Mouse (Mus musculus) intestine, embryonic 16.5 days (tissue): ENCODE measurements at regions not wholly inside any gene's neighbourhood (a gene's known extent, or its start where the extent isn't known, plus 50 kb on each side); places are given as distances from the start of the nearest gene placed in this dataset.

Source experiments
- ATAC-seq: fragments of 200-750 bp; cut with Nextera tagmentation; 2 replicates; pipeline ENCODE4 v1.8.0; 2017; ENCODE audit warnings: moderate TSS enrichment, moderate library complexity
- H3K27ac ChIP-seq: fragments of 300-500 bp; sonication (generic); 2 replicates; pipeline ENCODE4 v1.5.1; 2014; ENCODE audit warnings: mild to moderate bottlenecking, low read length
- H3K27me3 ChIP-seq: fragments of 300-500 bp; sonication (generic); replicated peaks from 2 replicates; pipeline ENCODE4 v1.6.1; 2014; ENCODE audit warnings: low read length, control low read depth, mixed read lengths; ENCODE audit not compliant: control insufficient read depth, insufficient read depth
- H3K36me3 ChIP-seq: fragments of 300-500 bp; sonication (generic); 2 replicates; pipeline ENCODE4 v1.6.1; 2014; ENCODE audit warnings: low read length, control low read depth; ENCODE audit not compliant: control insufficient read depth, insufficient read depth
- H3K4me1 ChIP-seq: fragments of 300-500 bp; sonication (generic); 2 replicates; pipeline ENCODE4 v1.6.1; 2014; ENCODE audit warnings: low read length, control low read depth, mixed read lengths; ENCODE audit not compliant: control insufficient read depth, insufficient read depth
- H3K4me2 ChIP-seq: fragments of 300-500 bp; sonication (generic); 2 replicates; pipeline ENCODE4 v1.6.1; 2014; ENCODE audit warnings: low read depth, low read length, control low read depth
- H3K4me3 ChIP-seq: fragments of 300-500 bp; sonication (generic); 2 replicates; pipeline ENCODE4 v1.5.1; 2014; ENCODE audit warnings: mild to moderate bottlenecking, low read length
- H3K9ac ChIP-seq: fragments of 300-500 bp; sonication (generic); 2 replicates; pipeline ENCODE4 v1.6.1; 2014; ENCODE audit warnings: low read depth, low read length
- H3K9me3 ChIP-seq: fragments of 300-500 bp; sonication (generic); 2 replicates; pipeline ENCODE4 v1.6.1; 2016; ENCODE audit warnings: low read length, control low read depth; ENCODE audit not compliant: control insufficient read depth
- WGBS: fragments of 180-500 bp; shearing (Covaris S2); extraction: QIAGEN DNeasy Blood & Tissue Kit; methylation state at CpG from one replicate; pipeline ENCODE4 v1.1.7; 2014; 5-methylcytosine and 5-hydroxymethylcytosine counted together

DNA sequence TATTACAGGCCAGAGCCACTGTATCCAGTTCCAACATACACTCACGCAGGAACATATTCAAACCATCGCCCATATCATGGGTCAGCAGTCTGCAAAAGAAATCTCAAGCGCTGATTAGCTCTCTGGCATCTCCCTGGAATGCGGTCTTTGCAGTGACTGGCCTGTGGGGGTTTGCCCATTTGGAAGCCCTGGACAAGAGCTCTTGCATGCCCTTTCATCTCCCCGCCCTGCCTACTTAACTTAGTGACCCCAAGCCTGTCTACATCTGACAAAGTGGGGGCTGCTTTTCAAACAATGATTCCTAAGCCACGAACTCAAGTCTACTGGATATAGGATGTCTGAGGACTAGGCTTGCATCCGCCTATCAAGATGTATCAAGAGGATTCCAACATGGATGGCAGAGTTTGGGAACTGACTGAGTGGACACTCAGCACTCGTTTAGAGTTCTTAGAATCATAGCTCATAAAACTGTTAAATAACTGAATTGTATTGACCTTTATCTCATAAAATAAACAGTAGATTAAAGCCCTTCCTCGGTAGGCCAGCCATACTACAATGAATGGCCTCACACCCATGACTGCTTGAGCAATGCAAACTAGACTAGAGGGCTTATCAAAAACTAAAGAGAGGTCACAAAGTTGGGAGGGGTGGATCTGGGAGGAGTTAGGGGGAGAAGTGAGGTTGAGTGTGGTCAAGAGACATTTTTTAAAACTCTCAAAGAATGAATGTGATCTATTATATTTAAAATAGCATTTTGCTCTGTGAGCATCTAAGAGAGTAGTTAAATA lies 97.4 kb upstream of the Zfp827 start:
- Histone ChIP-seq H3K27me3 (no peaks in the 10 kb centered on the region), H3K4me1 (no peaks in the 10 kb centered on the region), H3K4me2 (no peak overlapping the region), H3K9ac (no peak overlapping the region), H3K27ac (no peak overlapping the region), H3K4me3 (no peak overlapping the region), H3K36me3 (no peaks in the 10 kb centered on the region), H3K9me3 (no peaks in the 10 kb centered on the region)
- WGBS = 71% methylated on average over 9 of the region's 9 CpGs
- ATAC-seq = no peak

DNA sequence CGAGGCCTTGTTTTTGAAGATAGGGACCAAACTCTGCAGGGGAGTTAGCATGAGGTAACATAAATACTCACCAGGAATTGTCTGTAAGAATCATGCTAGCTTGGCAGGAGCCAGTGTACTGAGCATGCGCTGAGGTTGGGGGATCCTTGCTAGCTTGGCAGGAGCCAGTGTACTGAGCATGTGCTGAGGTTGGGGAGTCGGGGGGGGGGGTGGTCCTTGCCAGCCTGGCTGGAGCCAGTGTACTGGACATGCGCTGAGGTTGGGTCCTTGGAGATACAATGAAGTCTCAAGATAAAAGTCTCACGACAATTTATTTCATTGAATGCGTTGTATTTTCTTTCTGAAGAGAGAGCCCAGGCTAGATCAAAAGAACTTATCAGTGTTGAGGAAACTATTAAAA lies 96.2 kb upstream of the Zfp827 start:
- Histone ChIP-seq H3K4me2 (no peak overlapping the region), H3K4me1 (no peaks in the 10 kb centered on the region), H3K9ac (no peak overlapping the region), H3K27me3 (no peaks in the 10 kb centered on the region), H3K36me3 (no peaks in the 10 kb centered on the region), H3K4me3 (no peak overlapping the region), H3K9me3 (no peaks in the 10 kb centered on the region), H3K27ac (no peak overlapping the region)
- WGBS = 86% methylated on average over 6 of the region's 6 CpGs
- no peak for ATAC-seq

DNA sequence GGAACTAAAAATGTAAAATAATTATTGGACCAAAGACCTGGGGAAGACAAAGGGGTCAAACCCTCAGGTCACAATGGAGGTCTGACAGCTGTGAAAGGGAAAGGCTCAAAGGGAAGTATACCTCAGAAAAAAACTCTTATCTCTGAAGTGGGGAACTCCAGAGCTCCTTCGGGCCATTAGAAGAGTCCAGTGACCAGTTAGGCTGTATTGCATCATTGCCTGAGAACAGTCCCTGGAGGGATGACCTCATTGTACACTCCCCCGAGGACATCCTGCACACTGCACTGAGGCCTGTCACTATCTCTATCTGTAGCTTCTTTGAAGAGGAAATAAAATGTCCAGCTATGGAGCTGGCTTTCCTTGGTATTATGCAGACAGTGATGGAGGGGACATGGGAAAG lies 88.2 kb upstream of the Zfp827 start:
- no peak for ATAC-seq
- H3K9ac ChIP-seq = no peak overlapping the region

DNA sequence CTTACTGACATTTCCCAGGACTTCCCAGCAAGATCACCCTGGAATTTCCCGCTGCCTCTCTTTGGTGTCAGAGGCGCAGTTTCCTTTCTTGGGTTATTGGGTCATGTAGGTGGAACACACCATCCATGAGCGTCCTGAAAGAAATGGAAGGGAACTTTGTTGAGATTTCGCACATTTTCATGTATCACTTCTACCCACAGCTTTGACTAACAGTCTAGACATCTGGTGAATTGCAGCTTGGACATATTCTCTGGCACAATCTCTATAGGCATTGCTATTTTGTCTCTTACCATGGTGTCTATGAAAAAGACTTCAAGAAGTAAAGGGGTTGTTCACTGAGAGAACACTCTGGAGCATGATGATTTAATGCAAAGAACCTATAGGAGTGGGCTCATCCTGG lies 86.7 kb upstream of the Zfp827 start:
- Histone ChIP-seq H3K9me3 (no peaks in the 10 kb centered on the region), H3K9ac (no peak overlapping the region), H3K27ac (no peak overlapping the region), H3K4me1 (no peaks in the 10 kb centered on the region), H3K27me3 (no peaks in the 10 kb centered on the region), H3K4me2 (no peak overlapping the region), H3K36me3 (no peaks in the 10 kb centered on the region), H3K4me3 (no peak overlapping the region)
- ATAC-seq = no peak
- 88% methylated on average over 4 of the region's 4 CpGs for WGBS

More for the DNA sequence above, 88.2 kb upstream of the Zfp827 start:
- no peak overlapping the region for H3K27ac ChIP-seq
- no peaks in the 10 kb centered on the region for H3K4me1 ChIP-seq
- no peak overlapping the region for H3K4me3 ChIP-seq
- 47% methylated on average over 2 of the region's 2 CpGs for WGBS
- H3K27me3 ChIP-seq = no peaks in the 10 kb centered on the region
- H3K4me2 ChIP-seq = no peak overlapping the region
- H3K36me3 ChIP-seq = no peaks in the 10 kb centered on the region
- H3K9me3 ChIP-seq = no peaks in the 10 kb centered on the region

DNA sequence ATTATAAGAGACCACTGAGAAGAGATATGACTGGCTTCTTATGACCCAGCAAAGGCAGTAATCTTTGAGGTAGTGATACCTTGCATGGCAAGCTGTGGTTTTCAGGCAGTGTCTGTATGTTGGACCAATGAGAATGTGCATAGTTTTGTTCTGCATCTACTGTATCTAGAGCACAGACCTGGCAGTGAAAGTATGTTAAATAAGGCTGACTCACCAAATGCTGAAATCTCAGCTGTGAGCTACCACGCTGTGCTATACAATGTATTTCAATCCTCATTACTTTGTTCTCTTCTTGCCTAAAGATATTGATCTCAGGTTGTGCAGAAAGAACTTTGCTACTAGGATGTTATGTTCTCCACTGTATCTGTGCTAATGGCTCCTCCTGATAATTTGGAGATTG lies 83.9 kb upstream of the Zfp827 start:
- Histone ChIP-seq H3K4me1 (no peaks in the 10 kb centered on the region), H3K9ac (no peak overlapping the region), H3K4me2 (no peak overlapping the region), H3K27me3 (no peaks in the 10 kb centered on the region), H3K4me3 (no peak overlapping the region), H3K9me3 (no peaks in the 10 kb centered on the region), H3K36me3 (no peaks in the 10 kb centered on the region), H3K27ac (no peak overlapping the region)
- ATAC-seq = no peak
- 94% methylated on average over 1 of the region's 1 CpGs for WGBS

DNA sequence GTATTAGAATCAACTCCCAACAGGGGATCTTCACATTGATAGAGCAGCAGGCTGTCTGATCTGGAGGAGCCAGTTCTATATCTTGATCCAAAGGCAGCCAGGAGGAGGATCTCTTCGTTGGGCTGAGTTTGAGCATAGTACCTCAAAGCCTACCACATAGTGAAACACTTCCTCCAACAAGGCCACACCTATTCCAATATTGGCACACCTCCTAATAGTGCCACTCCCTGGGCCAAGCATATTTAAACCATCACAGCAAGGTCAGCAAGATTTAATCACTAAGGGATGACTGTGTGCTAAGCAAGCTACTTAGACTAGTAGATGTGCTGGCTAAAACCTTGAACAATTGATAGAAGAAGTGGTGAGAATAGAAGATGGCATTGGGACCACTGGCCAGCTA lies 82.6 kb upstream of the Zfp827 start:
- Histone ChIP-seq H3K4me3 (no peak overlapping the region), H3K27ac (no peak overlapping the region), H3K9ac (no peak overlapping the region), H3K9me3 (no peaks in the 10 kb centered on the region), H3K36me3 (no peaks in the 10 kb centered on the region), H3K4me1 (no peaks in the 10 kb centered on the region), H3K27me3 (no peaks in the 10 kb centered on the region), H3K4me2 (no peak overlapping the region)
- ATAC-seq = no peak
- WGBS = 37% methylated on average over 1 of the region's 1 CpGs

DNA sequence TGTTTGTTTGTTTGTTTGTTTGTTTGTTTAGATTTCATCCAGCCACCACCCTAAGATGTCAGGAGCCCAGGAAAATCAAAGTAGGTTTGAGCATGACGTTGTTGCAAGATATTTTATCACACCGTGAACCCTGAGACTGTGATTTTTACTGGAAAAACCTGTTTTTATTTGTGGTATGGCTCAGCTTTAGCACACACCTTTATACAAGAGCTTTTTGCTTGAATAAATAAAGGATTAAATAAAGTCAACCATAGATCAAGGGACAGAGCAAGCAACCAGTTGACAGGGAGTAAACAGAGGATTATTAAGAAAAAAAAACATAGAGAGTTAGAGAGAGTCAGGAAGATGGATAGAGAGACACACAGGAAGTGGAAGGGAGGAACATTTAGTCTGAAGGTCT lies 82.2 kb upstream of the Zfp827 start:
- H3K4me2 ChIP-seq = no peak overlapping the region
- no peaks in the 10 kb centered on the region for H3K4me1 ChIP-seq
- no peak overlapping the region for H3K4me3 ChIP-seq
- 68% methylated on average over 2 of the region's 2 CpGs for WGBS
- no peaks in the 10 kb centered on the region for H3K36me3 ChIP-seq
- no peaks in the 10 kb centered on the region for H3K9me3 ChIP-seq
- ATAC-seq = no peak
- H3K27ac ChIP-seq = no peak overlapping the region
- no peak overlapping the region for H3K9ac ChIP-seq
- H3K27me3 ChIP-seq = no peaks in the 10 kb centered on the region

DNA sequence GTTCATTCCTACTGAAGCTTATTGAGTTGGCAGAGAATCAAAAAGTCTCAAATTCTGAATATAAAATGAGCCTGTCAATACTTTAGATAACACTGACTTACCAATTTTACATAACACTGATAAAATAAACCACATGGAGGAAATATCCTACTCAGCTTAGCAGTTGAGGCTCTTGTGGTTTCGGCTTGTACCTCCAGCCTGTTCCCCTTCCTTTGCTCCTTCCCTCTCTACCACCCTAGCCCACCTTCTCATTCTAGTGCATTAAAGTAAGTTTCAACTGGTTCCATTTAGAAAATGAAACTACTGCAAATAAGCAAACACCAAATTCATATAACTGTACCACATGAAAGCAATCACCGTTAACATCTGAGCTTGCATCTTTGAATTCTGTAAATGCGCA lies 53.2 kb upstream of the Zfp827 start:
- 98% methylated on average over 3 of the region's 3 CpGs for WGBS
- H3K36me3 ChIP-seq = no peaks in the 10 kb centered on the region
- no peak for ATAC-seq
- no peak overlapping the region for H3K27ac ChIP-seq
- no peak overlapping the region for H3K9ac ChIP-seq
- no peak overlapping the region for H3K4me2 ChIP-seq
- no peaks in the 10 kb centered on the region for H3K27me3 ChIP-seq
- no peaks in the 10 kb centered on the region for H3K4me1 ChIP-seq
- H3K4me3 ChIP-seq = no peak overlapping the region
- H3K9me3 ChIP-seq = no peaks in the 10 kb centered on the region
